Mouse (Mus musculus) adrenal gland (tissue): ENCODE data around the gene Pdk1.

Experiments used
- intact Hi-C: fragments of 180-260 bp; cut with DNase I; formaldehyde crosslinking; loops from one replicate; pipeline ENCODE4 v1.15.1; 2025
- long read RNA-seq, 2 experiments: library from polyadenylated mRNA; unstranded; transcript quantifications; one replicate each; pipeline ENCODE4 v2.0.0; 2020; ENCODE audit warnings: borderline replicate concordance in 1 of 2; ENCODE audit not compliant: insufficient replicate concordance in 1 of 2

The Pdk1 gene
- long read RNA-seq, experiment 1, full-length matches to known transcripts: 4 of 9 reads
- long read RNA-seq, experiment 1, partial matches to known transcripts: 5 of 9 reads
- long read RNA-seq, experiment 1, other reads (novel, unspliced or antisense): 0 of 9 reads
- long read RNA-seq, experiment 2, full-length matches to known transcripts: 3 of 5 reads
- long read RNA-seq, experiment 2, partial matches to known transcripts: 0 of 5 reads
- long read RNA-seq, experiment 2, other reads (novel, unspliced or antisense): 2 of 5 reads

DNA sequence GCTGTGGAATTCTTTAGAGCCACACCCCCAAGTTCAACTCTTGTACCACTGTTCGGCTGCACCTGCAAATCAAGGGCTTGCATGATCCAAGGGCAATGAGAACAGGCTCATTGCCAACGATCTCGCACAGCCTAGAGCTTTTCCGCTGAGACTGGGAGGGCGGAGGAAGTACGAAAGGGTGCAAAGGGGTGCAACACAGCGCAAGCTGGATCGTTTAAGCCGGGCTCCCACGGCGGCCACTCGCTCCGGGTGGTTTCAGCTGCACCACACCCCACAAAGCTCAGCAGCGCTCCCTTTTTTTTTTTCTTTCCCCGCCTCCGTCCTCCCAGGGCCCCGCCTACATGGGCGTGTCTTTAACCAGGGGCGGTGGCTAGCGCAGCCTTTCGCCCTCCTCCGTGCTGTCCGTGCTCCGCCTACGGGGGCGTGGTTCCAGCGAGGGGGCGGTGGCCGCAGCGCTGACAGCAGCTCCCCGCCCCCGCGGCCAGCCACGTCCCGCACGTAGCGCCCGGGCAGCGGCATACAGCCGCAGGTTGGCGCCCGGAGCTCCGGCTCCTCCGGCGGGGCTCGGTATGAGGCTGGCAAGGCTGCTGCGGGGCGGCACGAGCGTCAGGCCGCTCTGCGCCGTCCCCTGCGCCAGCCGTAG, at the start of gene Pdk1:
TSS of gene Pdk1 (plus strand) at position 424 of the 643 bp plus-strand sequence.
- intact Hi-C loops: no loop called here

DNA sequence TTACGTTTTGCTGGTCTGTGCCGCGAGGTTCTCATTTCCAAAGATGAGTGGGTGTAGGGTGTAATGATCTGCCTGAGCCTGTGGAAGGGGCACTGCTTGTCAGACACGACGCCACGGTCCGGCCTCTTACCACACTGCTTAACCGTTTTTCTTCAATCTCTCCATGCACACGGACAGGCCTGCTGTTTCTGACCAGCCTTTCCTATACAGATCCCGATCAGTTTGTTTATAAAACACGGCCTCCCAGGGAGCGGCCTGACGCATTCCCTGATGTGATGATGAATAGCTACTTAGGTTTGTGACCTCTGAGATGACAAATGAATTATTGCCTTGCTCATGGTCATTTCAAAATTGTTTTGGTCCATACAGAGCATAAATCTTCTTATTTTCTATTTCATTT, 48.9 kb upstream of the Pdk1 start:
- intact Hi-C loops: no loop called here

DNA sequence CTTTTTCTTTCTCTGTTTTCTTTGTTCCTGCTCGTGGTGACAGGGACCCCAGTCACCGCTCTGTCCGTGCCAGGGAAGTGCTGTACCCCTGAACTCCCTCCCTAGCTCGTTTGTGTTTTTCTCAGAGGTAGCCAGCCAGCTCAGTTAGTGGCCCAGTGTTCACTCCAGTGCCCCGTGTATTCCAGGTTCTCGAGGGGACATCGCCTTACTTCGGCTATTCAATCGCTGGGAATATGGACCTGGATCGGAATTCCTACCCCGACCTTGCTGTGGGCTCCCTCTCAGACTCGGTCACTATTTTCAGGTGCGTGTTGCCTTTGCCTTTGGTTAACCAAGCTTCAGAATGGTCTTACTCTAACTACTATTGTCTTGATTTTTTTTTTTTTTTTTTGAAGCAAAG, 45.3 kb upstream of the Pdk1 start:
- intact Hi-C loops: no loop called here

DNA sequence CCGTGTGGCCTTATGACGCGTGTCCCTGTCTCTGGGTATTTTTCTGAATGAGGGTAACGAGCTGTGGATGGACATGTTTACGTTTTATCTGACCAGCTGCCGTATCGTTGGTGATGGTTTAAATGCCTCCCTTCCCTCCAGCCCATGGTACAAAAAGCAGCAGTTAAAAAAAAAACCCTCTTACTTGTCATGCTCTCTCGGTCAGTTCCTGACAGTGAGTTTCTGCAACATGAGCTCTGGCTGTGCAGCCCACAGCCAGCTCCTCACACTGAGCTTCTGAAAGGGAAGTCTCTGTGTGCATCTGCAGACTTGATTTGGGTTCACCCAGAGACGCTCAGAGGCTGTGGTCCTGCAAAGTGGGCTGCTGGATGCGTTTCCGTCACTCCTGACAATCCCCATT, 44.1 kb upstream of the Pdk1 start:
- intact Hi-C loops: no loop called here

DNA sequence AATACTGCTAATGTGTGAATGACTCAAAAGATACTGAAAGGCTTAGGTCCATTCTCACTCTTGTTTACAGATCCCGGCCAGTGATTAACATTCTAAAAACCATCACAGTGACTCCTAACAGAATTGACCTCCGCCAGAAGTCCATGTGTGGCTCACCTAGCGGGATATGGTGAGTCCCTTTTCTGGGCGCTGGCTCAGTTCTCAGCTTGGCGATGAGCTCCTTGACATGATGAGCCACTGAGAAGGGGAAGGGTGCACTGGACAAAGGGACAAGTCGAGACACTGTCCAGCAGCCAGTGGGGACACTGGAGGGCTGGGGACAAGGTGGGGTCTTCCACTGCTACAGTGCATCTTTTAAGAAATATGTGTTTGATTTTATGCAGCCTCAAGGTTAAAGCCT, 39.4 kb upstream of the Pdk1 start:
- intact Hi-C loops: no loop called here

DNA sequence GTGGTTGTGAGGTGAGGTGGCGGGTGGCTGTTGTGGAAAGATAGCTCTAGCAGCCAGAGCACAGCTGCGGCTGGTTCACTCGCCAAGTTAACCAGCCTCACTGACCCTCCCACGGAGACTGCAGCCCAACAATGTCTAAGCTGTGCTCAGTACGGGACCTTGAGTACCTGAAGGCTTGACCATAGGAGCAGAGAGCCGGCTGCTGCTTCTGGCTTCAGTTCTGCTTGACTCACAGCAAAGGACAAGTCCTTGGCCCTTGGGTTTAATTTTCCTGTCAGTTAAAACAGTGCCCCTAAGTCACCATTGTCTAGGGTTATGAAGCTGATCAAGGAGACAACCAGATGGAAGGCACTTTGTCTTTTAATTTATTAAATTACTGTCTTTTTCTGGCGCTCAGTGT, 38.7 kb upstream of the Pdk1 start:
- intact Hi-C loops: no loop called here

DNA sequence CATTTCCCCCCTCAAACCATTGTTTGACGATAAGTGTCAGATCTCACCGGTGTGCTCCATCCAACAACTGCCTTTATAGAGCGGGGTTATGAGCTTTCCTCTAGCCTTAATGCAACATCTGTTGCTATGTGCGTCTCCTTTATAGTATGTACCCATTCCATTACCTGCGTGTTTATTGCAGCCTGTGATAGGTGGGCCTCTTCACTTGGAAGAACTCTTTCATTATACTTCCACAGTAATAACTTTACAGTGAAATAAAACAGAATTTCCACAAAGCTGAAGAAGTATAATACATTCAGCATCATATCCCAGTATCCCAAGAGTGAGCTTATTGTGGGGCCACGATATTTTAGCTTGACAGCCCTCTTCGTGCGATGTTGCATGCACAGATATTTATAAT, 37.5 kb upstream of the Pdk1 start:
- intact Hi-C loops: no loop called here

DNA sequence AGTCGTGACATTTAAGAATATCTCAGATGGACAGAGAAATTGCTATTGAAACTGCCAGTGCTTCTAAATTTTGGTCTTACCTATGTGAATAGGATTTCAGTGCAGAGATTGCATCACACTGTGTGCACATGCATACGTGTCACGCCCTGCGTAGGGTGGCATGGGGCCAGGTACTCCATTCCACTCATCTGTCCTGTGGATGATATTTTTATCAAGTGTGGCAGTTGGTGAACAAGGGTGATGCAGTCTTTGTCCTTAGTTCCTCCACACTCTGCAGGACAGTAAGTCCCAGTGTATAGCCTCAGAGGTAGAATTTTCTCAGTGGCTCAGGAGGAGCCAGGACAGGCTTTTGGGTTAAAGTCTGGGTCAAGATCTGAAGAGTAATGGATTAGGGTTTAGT, 36.8 kb upstream of the Pdk1 start:
- intact Hi-C loops: no loop called here

DNA sequence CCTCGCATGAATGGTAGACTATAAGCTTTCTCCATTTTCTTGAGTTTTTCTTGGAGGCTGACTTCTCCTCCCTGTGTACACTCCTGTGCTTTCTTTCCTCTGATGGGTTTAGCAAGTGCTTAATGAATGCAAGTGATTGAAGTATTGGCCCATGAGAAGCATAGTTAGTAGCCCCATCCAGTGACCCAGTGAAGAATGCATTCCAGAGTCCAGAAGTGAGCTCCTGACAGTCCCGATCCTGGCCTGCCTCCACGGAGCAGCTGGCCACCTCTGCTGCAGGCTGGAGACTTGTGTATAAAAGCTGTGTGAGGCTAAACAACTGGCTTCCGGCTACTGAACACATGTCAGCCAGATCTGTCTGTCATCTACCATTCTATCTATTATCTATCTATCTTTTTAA, 35.8 kb upstream of the Pdk1 start:
- intact Hi-C loops: no loop called here

DNA sequence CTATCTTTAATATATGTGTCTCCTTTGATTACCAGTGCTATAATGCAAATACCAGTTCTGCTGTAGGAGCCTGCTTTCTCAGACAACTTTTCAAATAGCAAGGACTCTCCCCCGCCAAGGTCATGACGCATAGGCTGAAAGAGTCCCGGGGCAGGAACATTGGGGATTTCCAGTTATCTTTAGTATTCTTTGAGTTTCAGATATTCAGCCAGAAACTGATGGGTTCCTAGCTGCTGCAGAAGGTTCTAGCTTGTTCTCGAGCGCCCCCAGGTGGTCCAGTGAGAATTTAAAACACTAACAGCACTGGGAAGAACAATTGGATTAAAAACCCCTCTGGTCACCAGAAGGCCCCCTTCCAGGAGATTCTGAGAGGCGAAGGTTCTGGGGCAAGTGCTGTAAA, 35.2 kb upstream of the Pdk1 start:
- intact Hi-C loops: no loop called here

DNA sequence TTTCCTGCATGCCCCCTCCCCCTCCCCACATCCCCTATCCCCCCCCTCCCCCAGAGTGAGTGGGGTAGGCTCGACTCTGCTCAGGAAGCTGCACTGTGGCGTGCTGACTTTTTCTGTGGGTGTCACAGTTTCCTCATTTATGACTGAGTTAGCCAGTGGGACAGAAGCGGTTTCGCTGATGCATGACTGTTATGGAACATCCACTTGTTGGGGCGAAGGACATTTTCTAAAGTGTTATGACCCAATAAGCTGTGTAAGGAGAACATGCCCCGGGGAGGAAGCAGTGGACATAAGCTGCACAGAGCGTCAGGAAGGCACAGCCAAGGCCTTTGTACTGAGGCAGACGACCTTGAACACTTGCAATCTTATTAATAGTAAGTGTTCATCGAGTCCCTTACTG, 29.7 kb upstream of the Pdk1 start:
- intact Hi-C loops: no loop called here

DNA sequence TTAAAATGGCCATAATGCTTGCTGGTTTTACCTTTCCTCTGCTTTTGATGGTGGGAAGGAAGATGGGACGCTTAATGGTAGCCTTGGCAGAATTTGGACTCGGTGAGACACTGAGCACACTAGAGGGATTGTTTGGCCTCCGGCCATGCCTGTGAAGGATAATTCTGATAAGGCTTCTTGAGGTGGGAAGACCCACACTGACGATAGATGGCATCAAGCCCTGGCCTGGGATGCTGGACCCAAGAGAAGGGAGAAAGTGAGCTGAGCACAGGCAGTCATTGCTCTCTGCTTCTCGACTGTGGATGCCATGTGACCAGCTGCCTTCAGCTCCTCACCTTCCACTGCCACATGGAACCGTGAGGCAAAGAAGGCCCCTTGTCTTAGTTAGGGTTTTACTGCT, 28.1 kb upstream of the Pdk1 start:
- intact Hi-C loops: no loop called here

DNA sequence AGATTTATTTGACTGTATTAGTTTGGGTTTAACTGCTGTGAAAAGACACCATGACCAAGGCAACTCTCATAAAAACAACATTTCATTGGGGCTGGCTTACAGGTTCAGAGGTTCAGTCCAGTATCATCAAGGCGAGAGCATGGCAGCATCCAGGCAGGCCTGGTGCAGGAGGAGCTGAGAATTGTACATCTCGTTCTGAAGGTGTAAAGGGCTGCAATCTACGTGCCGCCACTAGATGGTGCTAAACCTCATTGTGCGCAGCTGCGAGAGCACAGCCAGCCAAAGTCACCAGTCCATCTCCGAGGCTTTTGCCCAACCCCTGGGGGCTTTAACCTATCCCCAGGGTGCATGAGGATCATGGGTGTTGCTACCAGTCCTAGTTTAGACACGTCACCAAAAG, 20.9 kb upstream of the Pdk1 start:
- intact Hi-C loops: loop anchor here (5.0 kb wide), 1 partner anchor 105 kb away; no protein-coding TSS in a partner anchor

DNA sequence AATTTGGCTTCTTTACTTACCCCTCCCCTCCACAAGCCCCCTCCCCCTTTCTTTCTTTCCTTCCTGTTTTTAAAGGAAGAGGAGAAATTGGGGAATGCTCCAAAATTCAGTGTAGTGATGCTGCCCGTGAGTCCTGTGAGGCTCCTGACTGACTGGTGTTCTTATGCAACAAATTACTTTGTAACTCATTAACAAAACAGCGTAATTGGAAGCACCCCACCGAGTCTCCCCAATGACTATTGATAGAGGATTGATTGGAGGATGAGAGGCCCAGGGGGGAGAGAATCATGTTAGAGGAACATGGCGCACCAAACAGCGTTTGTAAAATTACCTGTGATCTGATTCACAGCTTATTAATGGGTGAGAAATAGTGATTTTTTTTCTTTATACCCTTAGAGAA, 17.9 kb upstream of the Pdk1 start:
- intact Hi-C loops: no loop called here

DNA sequence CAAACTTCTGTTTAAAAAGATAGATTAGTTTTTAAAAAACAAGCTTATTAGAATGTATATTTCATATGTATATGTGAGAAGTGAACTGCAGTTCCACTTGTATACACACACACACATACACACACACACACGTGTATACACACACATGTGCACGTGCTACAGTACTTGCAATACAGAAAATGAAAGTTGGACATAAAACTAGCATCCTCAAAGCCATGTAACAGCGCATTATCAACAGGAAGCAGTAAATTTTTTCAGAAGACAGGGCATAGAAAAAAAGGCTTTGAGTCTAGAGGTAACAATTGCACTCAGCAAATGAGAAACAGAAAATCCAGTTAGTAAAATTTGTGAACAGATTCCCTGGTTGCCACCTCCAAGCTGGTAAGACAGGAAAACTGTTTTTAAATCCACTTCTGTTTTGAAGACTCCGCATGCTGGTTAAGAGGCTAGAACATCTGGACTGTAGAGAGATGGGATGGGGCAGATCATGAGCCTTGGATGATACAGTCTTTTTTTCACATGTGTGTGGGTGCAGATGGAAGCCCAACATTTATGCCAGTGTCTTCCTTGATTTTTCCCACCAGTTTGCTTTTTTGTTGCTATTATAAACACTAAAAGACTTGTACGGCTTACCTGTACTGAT, 9.4 kb upstream of the Pdk1 start:
- intact Hi-C loops: no loop called here

DNA sequence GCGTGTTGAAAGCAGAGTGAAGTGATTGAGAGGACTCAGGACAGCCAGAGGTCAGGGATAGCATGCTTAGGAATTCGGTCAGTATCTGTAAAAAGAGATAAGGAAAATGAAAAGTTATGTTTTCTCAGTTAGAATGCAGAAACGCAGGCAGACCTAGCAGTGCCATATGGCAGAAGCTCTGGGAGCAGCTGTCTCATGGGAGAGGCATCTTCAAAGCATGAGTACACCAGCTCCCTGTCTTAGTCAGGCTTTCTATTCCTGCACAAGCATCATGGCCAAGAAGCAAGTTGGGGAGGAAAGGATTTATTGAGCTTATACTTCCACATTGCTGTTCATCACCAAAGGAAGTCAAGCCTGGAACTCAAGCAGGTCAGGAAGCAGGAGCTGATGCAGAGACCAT, 8.0 kb upstream of the Pdk1 start:
- intact Hi-C loops: no loop called here

DNA sequence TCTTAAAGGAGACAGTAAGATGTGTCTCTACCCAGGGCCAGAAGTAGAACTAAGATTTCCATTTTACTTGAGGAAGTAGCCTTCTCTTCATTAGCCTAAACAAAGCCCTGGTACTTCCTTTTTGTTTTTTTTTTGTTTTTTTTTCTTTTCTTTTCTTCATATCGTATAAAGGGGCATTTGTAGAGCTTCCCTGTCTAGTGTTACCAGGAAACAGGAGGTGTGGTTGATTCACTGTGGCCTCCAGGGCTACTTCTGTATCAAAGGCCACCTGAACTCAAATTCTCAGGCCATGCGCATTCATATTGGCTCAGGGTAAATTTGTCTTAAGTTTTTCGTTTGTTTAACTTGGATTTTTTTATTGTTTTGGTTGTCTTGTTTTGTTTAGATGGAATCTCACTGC, 7.1 kb upstream of the Pdk1 start:
- intact Hi-C loops: no loop called here

DNA sequence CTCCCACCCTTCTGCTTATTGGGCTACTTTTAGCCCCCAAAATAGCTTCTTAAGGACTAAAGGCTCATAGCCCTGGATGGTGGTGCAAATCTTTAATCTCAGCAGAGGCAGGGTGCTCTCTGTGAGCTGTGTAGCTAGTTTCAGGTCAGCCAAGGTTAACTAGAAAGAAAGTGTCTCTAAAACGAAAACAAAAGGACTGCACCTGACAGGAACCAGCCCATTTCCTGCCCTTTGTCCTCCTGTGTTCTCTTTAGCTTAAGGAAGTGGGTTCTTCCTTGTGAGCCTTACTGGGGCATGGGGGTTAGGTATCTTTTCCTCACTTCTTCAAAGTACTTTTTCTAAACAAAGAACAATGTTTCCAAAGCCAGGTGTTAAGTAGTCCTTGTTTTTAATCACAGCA, 6.5 kb upstream of the Pdk1 start:
- intact Hi-C loops: no loop called here

DNA sequence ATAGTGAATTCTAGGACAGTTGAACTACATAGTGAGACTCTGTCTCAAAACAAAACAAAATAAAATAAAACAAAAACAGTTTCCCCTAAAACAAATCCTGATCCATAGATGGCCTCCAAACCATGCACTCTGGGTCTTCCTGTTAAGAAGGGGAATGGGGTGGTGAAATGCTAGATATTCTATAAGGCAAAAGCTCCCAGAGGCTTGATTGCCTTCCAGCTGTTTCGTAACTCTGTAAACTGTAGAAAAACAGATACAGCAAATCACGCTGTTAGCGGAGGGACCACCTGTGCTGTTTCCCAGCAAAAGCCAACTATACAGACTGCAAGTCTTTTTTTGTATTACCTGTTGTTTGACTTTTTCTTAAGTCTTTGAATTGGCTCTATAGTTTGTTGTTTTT, 6.0 kb upstream of the Pdk1 start:
- intact Hi-C loops: no loop called here

DNA sequence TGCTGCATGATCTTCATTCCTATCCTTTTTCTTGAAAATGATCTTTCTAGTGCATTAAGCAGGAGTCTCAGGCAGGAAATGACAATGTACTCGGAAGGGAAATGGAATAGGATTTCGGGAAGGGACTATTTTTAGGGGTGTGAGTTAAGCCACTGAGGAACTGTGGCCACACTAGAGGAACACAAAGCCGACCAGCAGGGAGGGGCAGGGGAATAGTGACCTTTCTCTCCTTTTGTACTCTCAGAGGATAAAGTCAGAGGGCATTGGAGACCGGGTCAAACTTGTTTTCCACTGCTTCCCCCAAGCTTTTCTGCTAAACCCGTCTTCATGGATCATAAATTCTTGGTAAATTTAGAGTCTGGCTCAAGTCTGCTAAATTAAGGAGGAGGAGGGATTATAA, 5.5 kb upstream of the Pdk1 start:
- intact Hi-C loops: no loop called here

DNA sequence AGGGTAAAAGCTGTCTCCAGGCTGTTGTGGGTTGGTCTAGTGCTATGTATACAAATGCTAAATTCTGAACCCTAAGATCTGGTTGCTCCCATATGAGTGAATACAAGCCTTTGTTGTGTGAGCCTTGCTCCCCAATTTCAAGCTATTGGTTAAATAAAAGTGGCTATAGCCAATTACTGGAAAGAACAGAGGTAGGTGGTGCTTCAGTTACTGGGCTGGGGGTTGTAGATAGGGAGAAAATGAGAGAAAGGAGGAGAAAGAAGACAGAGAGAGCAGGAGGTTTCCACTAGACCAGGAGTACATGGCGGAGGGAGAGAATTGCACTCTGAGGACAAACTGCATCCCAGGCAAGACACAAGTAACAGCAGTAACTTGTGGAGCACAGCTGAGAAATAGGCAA, 4.8 kb upstream of the Pdk1 start:
- intact Hi-C loops: no loop called here

DNA sequence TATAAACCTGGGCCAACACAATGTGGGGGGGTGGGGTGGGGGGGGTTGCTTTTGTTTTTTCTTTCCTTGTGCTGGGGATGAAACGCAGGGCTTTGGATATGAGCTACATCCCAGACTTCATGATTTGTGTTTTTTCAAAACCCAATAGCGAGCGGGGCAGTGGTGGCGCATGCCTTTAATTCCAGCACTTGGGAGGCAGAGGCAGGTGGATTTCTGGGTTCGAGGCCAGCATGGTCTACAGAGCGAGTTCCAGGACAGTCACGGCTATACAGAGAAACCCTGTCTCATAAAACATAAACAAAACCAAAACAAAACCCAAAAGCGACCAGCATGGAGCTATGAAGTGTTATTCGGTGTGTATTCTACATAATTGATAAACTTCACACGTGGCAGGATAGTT, 883 bp upstream of the Pdk1 start:
- intact Hi-C loops: no loop called here
